Mouse (Mus musculus): ENCODE measurements at regions not wholly inside any gene's neighbourhood (a gene's known extent, or its start where the extent isn't known, plus 50 kb on each side); places are given as distances from the start of the nearest gene placed in this dataset.

DNA sequence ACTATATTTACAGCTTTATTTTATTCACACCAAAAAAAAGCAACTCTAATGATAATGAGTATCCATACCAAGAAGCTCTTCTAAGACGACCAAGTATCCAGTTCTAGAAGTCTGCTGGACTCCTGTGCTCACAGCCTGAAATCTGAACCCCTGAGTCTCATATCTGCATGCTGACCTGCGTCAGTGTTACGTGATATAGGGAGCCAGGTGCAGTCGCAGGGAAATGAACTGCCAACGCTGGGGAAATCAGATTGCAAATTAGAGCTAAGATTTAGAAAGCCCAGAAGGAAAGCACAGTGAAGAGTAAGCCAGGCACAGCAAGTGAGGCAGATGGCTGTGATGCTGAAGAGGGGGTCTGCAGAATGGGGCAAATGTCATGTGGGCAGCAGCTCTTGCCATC lies 57.1 kb upstream of the Ddit4l start:
- Histone ChIP-seq H3K27ac (no peak overlapping the region), H3K27me3 (no peaks in the 10 kb centered on the region), H3K4me1 (peaks cover 12% of the 10 kb centered on the region), H3K9me3 (no peaks in the 10 kb centered on the region), H3K9ac (no peak overlapping the region), H3K4me2 (no peak overlapping the region), H3K36me3 (no peaks in the 10 kb centered on the region), H3K4me3 (no peak overlapping the region)
- no peak for ATAC-seq (ENCODE audit: insufficient number of reproducible peaks, low FRiP score, low TSS enrichment, low read depth)
- 36% methylated on average over 5 of the region's 5 CpGs for WGBS

GRCm38 (mm10) chr3:137568580-137569313 lies 52.7 kb upstream of the Ddit4l start:
- no peak overlapping the region for H3K4me2 ChIP-seq
- WGBS: 82% methylated on average over 2 of the region's 2 CpGs
- H3K9ac ChIP-seq: no peak overlapping the region
- no peaks in the 10 kb centered on the region for H3K4me1 ChIP-seq
- H3K27me3 ChIP-seq: no peaks in the 10 kb centered on the region
- no peaks in the 10 kb centered on the region for H3K36me3 ChIP-seq
- no peak overlapping the region for H3K4me3 ChIP-seq
- no peak overlapping the region for H3K27ac ChIP-seq
- H3K9me3 ChIP-seq: no peaks in the 10 kb centered on the region
- ATAC-seq (ENCODE audit: insufficient number of reproducible peaks, low FRiP score, low TSS enrichment, low read depth): no peak

All from limb, embryonic 15.5 days (tissue).